Comparison of ENCODE assay signal across 1 mouse cellular context in genomic region chr7:117381188-117381981, GRCm38 (mm10).
TF ChIP-seq lines count a peak whose summit lies in the region.

No protein-coding gene starts in this region.

TF ChIP-seq in CH12.LX, 34 proteins besides CTCF, POLR2A, EP300 and RAD21 (continued from another document):
- no peak for TF ChIP-seq USF2 (conservative IDR thresholded peaks at IDR 0.05; ENCODE audit: low read depth, low read length)
- TF ChIP-seq TBP (conservative IDR thresholded peaks at IDR 0.05; ENCODE audit: low read depth, low read length), result no peak
- TF ChIP-seq GABPA (IDR thresholded peaks at IDR 0.05; ENCODE audit: insufficient replicate concordance, low read depth, low read length), result no peak
- no peak for TF ChIP-seq SMC3 (IDR thresholded peaks at IDR 0.05; ENCODE audit: low read depth, low read length)
